Mouse (Mus musculus) adrenal gland, adult 18-20 months (tissue): ENCODE measurements at regions not wholly inside any gene's neighbourhood (a gene's known extent, or its start where the extent isn't known, plus 50 kb on each side); places are given as distances from the start of the nearest gene placed in this dataset.

Source experiments
- DNase-seq, 2 experiments: peaks; one replicate each; pipeline ENCODE4 v3.0.0; 2021 to 2022; ENCODE audit warnings: low spot score in 2 of 2

DNA sequence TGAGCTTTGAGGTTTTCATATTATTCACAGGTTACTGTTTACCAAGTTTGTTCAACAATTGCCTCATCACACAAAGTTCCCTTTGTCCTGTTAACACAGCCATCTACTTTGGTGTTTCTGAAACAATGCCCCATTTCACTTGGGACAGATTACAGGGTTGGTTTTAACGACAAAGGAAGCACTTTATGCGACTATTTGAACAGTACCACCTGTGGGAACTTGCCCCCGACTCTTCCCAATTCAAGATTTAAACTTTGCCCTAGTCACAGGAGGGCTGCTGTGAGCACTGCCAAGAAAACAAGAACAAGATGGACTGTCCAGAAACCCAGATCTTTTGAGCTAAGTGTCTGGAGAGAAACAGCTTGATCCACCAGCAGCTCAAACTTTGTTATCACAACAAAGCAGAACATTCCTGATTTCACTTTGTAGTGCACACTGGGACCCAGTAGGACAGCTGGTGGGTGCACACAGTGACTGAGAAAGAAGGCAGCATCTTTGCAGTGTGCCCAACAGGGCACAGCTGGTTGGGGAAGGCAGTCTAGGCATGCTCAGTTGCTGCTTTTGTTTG is 283.8 kb upstream of the Rbms1 start:
- no peak for DNase-seq

DNA sequence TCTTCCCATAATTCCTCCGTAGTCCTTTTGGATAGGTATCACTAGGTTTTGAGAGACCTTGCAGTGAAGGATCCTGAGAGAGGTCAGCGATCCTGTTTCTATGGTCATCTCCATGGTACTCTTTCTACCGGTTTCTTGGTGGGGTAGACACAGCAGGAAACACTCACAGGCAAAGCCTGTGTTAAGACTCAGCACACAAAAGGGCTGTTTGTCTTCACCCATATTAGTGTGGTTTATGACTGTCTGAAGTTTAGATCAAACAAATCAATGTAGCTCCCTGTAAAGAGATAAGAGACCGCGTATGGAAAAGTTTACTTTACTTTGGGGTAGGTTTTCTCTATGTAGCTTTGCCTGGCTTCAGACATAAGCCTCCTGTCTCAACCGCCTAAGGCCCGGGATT is 282.5 kb upstream of the Rbms1 start:
- no peak for DNase-seq

DNA sequence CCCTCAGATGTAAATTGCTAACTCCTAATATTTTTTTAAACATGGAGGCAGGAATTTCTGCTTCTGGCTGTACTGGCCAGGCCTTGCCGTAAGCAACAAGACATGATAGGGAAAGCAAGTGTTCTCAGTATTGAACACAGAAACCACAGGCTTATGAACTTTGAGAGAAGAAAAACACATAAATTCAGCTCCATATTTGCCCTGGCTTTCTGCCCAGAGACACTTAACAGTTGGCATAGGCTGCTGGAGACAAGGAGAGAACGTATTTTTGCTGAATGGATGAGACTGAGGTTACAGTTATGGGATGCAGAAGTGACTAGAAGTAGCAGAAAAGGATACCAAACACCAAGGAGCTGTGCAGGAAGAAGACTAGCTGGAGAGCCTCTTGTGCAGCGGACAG is 258.7 kb upstream of the Rbms1 start:
- DNase-seq = no peak

DNA sequence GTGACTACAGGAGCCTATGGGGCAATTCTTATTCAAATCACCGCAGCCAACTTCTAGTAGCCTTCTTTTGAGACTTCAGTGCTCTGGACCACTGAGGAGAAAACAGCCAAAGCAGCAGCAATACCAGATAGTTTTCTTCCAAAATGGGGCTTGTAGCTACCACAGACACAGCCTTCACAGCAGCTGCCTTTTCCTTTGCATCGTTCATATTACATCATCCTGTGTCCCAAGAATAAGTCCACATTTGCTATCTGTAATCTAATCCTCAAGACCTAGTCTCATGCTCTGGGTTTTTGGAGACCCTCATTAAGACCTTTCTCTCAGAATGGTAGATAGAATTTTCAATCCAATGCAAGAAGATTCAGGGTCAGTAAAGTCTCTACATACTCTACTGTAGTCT is 258.2 kb upstream of the Rbms1 start:
- DNase-seq = no peak

DNA sequence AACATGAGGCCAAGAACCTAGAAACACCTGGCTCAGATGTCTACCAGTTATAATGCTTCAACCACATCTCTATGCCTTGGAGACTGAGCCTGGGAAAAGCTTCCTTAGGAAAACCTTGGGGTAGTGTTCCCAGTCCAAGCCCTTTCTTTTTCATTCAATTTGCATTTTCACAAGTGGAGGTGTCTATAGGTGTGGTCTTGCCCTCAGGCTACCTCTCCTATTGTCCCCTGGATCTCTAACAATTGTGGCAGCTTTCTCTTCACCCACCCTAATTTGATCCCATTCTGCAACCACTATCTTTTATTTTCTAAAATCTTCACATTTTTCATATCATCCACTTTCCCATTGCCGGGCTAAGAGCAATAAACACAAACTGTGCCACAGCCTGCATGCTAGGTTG is 251.0 kb upstream of the Rbms1 start:
- DNase-seq = no peak

DNA sequence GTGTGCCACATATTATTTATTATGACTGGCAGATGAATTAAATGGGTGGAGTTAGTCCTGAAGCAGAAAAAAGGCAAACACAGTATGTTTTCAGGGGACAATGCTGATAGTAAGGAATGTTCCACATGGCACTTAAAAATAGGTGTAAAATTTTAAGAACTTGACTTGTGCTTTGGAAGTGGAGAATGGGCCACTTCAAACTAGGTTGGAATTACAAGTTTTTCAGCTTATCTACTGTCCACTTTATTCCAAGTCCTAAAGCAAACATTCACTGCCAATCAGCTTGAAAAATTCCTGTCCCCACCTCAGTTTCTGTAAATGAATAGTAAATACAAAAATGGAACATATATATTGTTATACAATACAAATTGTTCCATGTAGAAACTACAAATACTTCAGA is 238.4 kb upstream of the Rbms1 start:
- DNase-seq = no peak

DNA sequence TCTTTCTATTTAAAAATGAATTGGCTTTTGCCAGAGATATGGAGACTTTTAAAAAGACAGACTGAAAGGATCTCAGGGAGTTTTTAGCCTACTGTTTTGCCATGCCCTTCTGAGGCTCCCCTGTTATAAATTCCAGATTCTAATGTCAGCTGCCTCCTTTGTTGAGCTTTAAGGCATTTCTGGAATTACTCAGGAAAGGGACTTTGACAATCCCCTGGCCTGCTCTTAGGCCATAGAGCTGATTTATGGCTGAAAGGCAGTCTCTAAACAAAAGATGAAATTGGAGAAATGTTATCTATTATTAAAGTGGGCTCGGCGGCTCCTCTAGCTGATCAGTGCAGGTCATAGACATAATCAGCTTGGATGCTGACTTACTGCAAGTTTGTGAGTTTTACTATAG is 231.0 kb upstream of the Rbms1 start:
- DNase-seq = no peak

DNA sequence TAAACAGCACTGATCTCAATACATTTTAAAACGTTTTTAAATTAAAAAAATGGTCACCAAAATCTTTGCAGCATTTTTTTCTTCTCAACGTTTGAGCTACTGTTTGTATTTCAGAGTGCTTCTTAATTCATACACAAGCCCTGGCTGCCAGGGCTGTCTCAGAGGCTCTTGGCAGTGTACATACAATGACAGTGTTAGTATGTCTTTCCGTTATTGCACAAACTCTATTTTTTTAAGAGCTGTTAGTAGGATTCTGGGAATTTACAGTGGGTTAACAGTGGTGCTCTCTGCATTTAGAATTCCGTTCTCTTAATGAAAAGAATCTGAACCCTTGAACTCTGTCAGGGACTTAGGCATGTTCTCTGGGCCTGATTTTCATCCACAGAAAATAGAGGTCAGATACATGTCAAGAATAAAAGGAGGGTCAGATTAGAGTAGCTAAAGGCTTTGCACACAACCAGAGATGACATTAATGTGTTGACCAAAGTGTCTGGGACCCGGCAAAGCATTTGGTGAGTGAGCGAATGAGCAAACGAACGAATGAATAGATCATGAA is 219.5 kb upstream of the Rbms1 start:
- DNase-seq = no peak

DNA sequence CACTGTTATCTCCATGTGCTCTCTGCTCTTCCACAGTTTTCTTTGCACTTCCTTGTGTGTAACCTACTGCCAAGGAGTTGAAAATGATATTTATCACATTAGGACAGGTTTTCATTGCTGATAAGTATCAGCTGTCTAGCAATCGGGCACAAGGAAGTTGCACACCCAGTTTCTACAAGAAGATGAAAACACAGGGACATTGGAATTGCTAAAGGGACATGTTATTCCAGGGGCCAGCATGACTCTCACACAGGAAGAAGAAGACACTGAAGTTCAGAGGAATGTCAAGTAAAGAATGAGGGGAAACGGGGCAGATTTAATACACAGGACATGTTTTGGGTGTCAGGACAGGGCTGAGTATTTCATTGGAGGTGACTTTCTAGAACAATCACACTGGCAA is 214.8 kb upstream of the Rbms1 start:
- DNase-seq = no peak

DNA sequence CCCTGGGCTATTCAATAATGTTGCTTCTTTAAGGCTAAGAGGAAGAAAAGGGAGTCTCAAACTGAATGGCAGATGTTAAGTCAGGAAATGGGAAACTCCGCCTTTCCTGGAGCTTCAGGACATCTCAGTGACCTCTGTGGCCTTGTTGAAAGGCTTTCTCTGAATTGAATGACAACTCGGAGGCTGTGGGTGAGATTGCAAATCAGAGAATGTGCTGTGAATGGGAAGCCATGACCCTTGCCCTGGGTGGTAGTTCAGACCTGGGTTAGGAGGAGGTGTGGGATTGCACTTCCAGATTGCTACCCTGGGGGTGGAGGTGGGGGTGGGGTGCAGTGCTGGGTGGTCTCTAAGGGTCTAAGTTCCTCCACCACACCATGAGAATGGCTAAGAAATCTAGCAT is 213.8 kb upstream of the Rbms1 start:
- DNase-seq = no peak

DNA sequence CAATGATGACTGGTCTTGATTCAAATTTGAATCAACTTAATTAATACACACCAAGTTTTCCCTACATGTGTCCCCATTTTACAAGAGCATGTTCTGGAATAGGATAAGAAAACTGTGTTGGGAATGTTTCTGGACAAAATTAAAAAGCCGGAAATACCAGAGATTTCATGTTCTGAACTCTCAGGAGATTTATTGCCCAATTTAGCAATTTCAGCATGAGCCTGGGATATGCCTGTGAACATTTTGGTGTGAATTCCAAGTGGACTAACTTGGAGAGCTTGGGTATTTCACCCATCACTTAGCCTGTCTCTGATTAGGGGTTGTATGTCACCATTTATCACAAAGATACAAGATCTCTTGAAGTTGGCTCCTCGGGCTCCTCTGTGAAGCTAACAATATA is 210.6 kb upstream of the Rbms1 start:
- no peak for DNase-seq

DNA sequence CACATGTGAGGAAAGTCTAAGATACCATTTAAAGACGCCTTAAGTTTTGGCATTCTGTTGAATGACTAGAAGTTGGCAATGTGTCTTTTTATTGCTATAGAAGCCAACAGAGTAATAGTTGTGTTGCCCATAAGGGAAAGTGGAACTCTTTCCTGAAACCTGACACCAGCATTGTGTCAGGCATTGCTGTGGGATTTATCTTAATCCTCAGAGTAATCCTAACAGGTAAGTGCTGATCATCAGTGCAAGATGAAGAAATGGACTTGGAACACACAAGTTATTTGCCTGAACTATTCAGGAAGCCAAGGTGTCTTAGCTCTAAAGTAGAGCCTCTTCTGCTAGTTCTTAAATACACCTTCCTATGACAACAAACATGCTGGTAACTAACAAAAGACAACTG is 198.3 kb upstream of the Rbms1 start:
- no peak for DNase-seq

DNA sequence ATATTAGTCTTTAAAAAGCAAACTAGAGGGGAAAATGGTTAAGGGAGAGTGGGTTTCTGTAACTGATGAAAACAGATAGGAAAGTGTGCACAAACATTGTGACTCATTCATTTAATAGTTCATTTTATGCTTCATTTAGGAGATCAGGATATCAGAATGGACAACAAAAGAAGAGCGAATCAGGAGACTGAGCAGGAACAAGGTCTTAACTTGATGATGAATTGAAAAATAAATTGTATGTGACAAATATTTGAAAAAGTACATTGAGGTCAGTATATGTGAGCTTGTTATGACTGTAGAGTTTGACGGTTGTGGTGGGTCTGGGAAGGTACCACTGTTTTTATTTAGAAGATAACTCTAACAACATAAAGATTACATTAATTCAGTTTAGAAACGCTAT is 196.8 kb upstream of the Rbms1 start:
- no peak for DNase-seq

DNA sequence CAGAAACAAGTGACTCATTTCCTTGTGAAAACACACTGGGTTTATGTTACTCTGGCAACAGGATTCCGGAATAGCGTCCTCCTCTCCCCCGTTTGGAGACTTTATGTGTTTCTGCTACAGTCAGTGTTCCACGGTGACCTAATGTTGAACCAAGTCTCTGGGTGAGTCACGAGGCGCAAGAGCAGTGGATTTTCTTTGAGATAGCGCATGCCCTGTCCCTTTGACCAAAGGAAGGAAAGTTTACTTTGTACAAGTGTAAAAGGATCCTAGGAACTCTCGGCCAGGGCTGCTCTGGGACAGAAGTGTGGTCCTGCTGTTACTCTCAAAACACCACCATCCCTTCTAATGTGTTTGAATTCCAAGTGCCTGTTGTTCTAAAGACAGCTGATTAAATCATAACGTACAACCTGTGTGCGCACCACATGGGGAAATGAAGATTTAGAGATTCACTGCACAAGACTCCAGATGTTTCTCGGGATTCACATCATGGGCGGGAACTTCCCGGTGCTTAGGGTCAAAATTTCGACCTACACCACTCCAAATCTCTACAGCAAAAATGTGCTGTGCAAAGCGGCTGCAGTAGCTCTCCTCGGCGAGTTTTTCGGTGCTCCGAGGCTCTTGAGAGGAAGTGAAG is 176.1 kb upstream of the Rbms1 start:
- DNase-seq = peak; percentile 33 to 36

DNA sequence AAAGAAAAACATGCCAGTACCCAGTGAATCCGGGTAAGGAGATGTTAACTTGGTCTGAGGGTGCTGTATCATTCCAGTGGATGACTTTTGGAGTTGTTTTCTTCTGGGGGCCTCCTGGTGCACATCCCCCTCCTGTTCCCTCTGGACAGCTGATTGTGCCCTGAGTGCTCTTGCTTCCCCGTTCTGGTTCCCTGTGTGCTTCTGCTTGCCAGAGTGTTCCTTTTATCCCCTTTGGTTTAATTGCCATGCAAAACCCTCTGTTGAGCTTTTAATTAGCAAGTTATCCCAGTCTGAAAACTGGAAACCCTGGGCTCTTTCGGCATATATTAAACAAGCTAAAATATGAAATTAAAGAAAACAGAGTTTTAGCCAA is 175.6 kb upstream of the Rbms1 start:
- no peak for DNase-seq

DNA sequence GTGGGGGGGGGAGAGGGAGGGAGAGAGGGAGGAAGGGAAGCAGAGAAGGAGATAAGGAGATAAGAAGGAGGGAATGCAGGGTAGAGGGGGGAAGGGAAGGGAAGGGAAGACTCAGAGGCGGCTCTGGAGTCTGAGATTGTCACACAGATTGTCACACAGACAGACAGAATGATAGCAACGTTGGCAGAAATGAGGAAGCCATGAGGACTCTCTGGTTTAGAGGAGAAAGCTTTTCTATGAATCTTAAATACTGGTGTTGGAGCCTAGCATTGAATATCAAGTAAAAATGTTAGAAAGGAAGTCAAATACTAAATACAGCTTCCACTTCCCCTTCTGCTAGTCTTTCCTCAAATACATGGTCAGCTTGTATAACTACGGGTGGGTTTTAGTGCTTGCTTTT is 174.4 kb upstream of the Rbms1 start:
- no peak for DNase-seq

DNA sequence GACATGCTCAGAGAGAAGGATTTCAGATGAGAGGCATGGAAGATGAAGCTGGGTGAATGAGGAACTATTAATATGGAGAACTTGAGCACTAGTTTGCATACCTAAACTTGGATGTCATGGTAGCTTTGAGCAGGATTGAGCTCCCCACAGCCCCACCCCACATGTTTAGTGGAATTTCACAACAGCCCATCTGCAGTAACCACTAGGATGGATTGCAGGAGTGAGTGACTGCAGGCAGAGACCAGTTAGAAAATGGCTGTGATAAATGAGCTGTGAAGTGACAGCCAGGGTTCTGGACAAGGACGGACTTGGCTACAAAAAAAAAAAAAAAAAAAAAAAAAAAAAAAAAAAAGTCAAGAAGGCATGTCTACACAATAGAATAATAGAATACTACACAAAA is 173.9 kb upstream of the Rbms1 start:
- DNase-seq = no peak

DNA sequence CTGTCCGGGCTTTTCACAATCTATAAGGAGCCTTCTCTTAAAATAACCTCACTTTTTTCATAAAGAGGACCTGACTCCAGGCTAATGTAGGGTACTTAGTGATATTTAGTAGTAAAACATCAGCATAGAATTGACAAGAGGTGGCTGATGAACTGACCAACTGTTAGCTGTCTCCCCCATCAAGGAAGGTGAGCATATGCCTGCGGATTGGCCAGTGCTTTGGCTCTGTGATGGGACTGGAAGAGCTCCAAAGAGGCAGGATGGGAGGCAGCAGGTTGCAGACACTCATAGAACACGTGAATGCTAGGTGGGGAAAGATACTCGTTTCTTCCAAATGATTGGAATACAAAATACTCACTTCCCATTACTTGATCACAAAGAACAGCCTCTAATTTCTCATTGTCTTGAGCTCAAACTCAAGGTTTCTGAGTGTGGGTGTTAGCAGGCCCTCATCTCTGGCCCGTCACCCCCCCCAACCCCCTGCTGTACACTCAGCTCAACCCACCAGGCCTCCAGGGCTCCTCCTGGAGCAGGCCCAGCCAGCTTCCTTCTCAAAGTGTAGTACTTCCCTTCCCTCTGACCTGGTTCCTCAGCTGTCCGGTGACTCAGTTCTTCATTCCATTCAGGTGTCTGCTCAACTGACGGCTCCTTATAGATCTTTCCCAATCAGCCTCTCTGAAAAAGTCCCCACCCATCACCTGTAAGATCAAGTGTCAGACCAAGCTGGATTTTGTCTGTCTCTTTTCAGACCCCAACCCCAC is 160.2 kb upstream of the Rbms1 start:
- DNase-seq = no peak

DNA sequence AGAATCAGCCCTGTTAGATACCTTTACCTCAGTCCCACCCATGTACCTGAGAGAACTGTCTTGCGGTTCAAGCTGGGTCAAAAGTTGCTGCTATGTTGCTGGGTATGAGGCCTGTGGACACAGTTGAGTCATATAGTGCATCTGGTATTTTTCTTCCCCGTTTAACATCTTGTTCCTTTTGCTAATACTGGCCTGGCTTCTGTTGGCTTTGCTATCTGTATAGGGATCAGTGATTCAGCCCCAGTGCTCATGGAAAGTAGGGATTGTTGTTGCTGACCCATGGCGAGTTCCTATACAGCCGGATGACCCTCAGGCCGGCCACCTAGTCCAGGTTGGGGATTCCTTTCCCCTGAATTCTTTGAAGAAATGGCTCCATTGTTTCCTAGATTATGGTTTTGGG is 158.3 kb upstream of the Rbms1 start:
- no peak for DNase-seq

DNA sequence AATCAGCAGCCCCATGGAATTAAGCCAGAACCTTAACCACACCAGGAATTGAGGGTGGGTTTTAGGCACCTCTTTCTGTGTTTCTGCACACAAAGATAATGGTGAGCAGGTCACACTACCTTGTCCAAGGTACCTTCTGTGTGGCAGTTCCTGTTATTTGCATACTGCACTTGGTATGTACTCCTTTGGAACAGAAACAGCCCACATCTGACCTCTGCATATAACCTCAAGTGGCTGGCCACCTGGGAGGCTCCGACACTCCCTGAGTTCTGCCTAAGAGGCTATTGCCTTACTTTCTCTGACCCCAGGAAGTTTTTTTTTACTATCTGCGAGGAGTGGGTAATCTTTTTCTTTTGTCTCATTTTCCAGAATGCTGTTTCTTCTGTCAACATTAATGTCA is 151.6 kb upstream of the Rbms1 start:
- no peak for DNase-seq

DNA sequence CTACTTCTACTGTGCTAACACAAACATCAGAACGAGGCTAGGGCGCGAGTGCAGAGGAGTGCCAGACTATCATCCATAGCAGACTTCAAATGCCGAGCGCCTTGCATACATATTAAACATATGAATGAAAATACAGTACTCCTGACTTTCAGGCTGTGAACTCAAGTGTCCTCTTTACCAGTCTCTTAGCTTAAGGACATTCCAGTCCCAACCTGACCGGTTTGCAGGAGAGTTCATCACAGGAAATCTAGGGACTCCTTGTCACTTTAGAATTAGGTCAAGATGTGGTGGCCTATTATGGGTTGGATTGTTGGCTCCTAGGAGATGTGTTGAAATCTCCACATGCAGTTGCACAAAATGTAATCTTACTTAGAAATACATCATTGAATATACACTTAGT is 150.9 kb upstream of the Rbms1 start:
- no peak for DNase-seq

DNA sequence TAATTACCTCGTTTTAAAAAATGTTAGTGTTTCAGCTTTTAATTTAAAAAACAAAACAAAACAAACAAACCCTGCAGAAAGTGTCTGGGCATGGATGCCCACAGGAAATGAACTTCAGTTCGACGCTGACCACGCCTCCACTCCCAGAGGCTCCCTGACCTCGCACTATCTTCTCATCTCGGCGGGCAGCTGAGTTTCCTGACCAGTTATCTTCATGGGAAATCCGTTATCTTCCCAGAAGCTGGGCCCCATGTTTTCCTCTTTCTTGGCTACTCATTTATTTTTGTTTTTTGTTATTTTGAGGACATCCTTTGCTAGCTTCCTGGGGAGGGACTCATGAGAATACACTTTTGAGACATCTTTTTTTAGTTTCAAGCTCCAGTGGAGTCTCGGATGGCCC is 147.6 kb upstream of the Rbms1 start:
- DNase-seq = peak in 1 of 2 experiments; percentile 25

DNA sequence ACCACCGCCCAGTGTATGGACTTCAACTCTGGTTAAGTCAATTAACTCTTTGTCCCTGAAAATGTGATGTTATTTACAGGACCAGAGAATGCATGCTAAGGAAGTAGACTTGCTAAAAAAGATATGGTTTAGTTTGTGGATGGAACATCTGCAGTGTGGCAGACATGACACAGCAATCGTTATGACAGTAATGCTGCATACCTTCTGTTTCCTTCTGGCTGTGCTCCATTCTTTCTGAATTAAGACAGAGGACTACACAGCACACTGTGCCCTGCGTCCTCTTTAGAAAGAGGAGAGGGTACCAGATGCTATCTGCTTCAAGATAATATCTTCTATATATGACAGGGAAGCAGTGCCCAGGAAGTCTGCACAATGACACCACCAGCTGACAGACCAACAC is 146.6 kb upstream of the Rbms1 start:
- no peak for DNase-seq
